Mouse (Mus musculus): ENCODE measurements around the gene Rpl19.

DNA sequence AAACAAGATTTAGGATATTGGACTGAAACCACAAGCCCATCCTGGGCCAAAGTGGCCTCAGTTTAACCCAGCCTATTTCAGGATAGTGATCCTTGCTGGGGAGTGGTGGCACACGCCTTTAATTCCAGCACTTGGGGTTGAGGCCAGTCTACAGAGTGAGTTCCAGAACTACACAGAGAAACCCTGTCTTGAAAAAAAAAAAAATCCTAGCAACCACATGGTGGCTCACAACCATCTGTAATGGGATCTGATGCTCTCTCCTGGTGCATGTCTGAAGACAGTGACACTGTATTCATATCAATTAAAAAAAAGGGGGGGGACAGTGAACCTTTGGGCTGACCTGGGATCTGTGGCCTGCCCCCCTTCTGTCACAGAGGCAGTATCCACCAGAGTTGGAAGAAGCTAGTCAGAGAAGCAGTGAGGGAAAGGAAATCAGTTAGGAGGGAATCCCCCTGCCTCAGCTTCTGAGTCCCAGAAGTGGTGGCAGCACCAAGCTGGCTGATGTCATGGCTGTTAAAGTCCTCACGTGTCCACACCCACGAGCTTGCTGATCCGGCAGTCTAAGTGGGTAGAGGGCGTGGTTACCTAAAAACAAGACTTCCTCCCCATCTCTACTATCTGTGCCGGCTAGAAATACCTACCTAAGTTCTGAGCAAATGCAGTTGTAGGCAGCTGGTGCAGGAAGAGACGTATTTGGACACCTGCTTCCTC lies 27.5 kb upstream of the Rpl19 start:
- TF ChIP-seq CTCF (IDR thresholded peaks at IDR 0.05; ENCODE audit: control insufficient read depth, insufficient read depth, insufficient replicate concordance, low read depth, low read length) (no peak), POLR2A (IDR thresholded peaks at IDR 0.05; ENCODE audit: control insufficient read depth, low read depth, low read length) (no peak)

Measured in testis, adult 2 months (tissue).